Mouse (Mus musculus) liver, embryonic 12.5 days (tissue): Measurements from ENCODE around the gene Gm49321. TPM values are rescaled to one million over a fixed set of nuclear protein-coding genes. Genes with fewer than 3 reads are reported as not detected.
A peak's percentile ranks its signal among the peaks of the same experiment; 100 is the strongest.

ENCODE experiments used
- ATAC-seq: fragments of 200-750 bp; cut with Nextera tagmentation; 2 replicates; pipeline ENCODE4 v1.8.0; 2017; ENCODE audit warnings: moderate number of reproducible peaks, mild to moderate bottlenecking, moderate library complexity
- H3K27ac ChIP-seq: fragments of 300-500 bp; sonication (generic); 2 replicates; pipeline ENCODE4 v1.5.1; 2016; ENCODE audit warnings: mild to moderate bottlenecking
- H3K27me3 ChIP-seq: fragments of 300-500 bp; sonication (generic); replicated peaks from 2 replicates; pipeline ENCODE4 v1.6.1; 2016; ENCODE audit warnings: mild to moderate bottlenecking, moderate library complexity
- H3K36me3 ChIP-seq: fragments of 300-500 bp; sonication (generic); 2 replicates; pipeline ENCODE4 v1.6.1; 2016; ENCODE audit warnings: mild to moderate bottlenecking, moderate library complexity
- H3K4me1 ChIP-seq: fragments of 300-500 bp; sonication (generic); 2 replicates; pipeline ENCODE4 v1.6.1; 2016
- H3K4me2 ChIP-seq: fragments of 300-500 bp; sonication (generic); 2 replicates; pipeline ENCODE4 v1.6.1; 2016; ENCODE audit warnings: mild to moderate bottlenecking, moderate library complexity
- H3K4me3 ChIP-seq: fragments of 300-500 bp; sonication (generic); 2 replicates; pipeline ENCODE4 v1.5.1; 2016; ENCODE audit warnings: mild to moderate bottlenecking, moderate library complexity
- H3K9ac ChIP-seq: fragments of 300-500 bp; sonication (generic); 2 replicates; pipeline ENCODE4 v1.6.1; 2016; ENCODE audit warnings: mild to moderate bottlenecking, moderate library complexity
- H3K9me3 ChIP-seq: fragments of 300-500 bp; sonication (generic); replicated peaks from 2 replicates; pipeline ENCODE4 v1.6.1; 2016; ENCODE audit warnings: mild to moderate bottlenecking, moderate library complexity
- WGBS: fragments of 180-500 bp; shearing (Covaris S2); methylation state at CpG from one replicate; pipeline ENCODE4 v1.1.7; 2016; ENCODE audit not compliant: insufficient replicate concordance; 5-methylcytosine and 5-hydroxymethylcytosine counted together
- polyA plus RNA-seq: library from polyadenylated mRNA; unstranded; fragments of >200 nt; fragmentation: Nextera tagmentation; extraction: Ambion mirVana; gene quantifications from 2 replicates; pipeline ENCODE4 v1.2.1, GENCODE M21; 2016

Gene Gm49321
- polyA plus RNA-seq, 1 experiment from 2014 or later, result 4.6 TPM

DNA sequence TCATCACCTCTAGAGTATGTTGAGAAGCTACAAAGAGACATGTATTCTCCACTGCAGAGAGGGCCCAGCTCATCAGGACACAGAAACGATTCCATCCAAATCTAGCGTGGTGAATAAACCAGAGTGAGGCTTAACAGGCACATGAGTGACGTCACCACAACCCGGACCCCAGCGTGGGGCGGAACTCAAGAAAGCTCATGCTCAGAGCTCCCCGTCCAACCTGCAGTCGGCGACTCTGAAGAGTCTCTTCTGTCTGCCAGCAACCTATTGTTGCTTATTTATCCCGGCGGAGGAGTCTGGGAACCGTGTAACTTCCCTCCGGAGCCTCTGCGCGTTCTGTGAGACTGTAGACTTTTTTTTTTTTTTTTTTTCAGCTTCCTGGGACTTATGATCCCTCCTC is 15.4 kb downstream of the Gm49321 start:
- Histone ChIP-seq H3K27me3 (no peaks in the 10 kb centered on the region), H3K27ac (no peak overlapping the region), H3K9ac (peak overlapping the region; percentile 48), H3K36me3 (0 out of 2 replicates have a peak, but pooled peaks cover under 1% of the 10 kb centered on the region), H3K9me3 (no peaks in the 10 kb centered on the region), H3K4me1 (peaks cover 38% of the 10 kb centered on the region), H3K4me3 (peak overlapping the region; percentile 55), H3K4me2 (peak overlapping the region; percentile 74)
- ATAC-seq, result peak; percentile 38
- 10% methylated on average over 15 of the region's 15 CpGs for WGBS

DNA sequence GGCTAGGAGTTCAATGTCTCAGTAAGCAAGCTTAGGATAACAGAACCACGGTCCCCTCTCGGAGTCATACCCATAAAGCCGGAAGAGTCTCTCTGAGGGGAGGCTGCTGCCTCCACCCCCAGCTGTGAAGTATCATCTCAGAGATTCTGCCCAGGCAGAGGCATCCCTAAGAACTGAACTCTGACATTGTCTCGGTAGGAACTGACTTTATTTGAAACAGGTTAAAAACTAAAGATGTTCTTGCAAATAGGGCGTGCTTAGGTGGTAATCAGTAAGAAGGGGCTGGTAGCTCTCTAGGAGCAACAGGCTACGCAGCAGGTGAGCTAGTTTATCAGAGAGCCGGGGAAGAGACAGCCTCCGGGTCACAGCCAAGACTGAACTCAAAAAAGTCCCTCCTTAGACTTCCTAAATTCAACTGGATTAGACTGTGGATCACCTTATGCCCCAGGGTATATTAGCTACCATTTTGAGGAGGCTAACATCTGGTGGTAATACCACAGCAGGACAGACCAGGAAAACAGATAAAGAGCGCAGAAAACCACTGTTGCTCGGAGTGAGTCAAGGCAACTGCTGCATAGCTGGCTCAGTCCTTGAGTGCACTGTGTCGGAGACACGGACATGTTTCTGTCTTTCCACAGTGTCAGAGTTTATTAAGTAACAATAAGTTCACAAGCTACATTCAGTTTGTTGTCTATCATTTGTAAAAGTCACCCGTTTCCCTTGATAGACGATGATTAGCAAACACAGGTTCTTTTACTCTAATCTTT is 16.1 kb downstream of the Gm49321 start:
- ATAC-seq, result peak; percentile 76
- H3K27ac ChIP-seq, result peak overlapping the region; percentile 22; the same call in 1 of the 2 replicates
- H3K4me2 ChIP-seq, result peak overlapping the region; percentile 74
- H3K9me3 ChIP-seq, result no peaks in the 10 kb centered on the region
- WGBS, result 18% methylated on average over 14 of the region's 14 CpGs
- H3K4me1 ChIP-seq, result peaks cover 36% of the 10 kb centered on the region
- H3K9ac ChIP-seq, result peak overlapping the region; percentile 48
- no peaks in the 10 kb centered on the region for H3K36me3 ChIP-seq
- H3K4me3 ChIP-seq, result peak overlapping the region; percentile 55
- no peaks in the 10 kb centered on the region for H3K27me3 ChIP-seq

DNA sequence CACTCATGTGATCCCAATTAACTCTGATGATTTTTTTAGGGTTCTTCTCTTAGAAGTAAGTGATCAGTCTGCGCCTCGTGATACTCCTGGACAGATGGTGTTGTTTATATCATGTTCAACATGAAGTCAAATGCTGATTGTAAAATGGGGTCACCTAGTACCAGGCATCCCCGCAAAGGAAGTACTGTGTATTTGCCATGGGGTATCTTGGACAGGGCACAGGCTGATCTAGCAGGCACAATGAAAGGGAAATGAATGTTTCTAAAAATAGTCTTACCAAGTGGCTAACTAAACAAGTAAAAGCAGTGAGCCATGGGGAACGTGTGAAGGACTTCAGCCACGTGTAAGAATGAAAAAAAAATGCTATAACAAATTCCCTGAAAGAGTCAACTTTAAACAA is 17.3 kb downstream of the Gm49321 start:
- Histone ChIP-seq H3K9ac (no peak overlapping the region), H3K9me3 (no peaks in the 10 kb centered on the region), H3K36me3 (no peaks in the 10 kb centered on the region), H3K27ac (no peak overlapping the region), H3K4me2 (no peak overlapping the region), H3K27me3 (no peaks in the 10 kb centered on the region), H3K4me3 (no peak overlapping the region), H3K4me1 (peaks cover 24% of the 10 kb centered on the region)
- ATAC-seq, result no peak
- WGBS, result 53% methylated on average over 5 of the region's 5 CpGs

DNA sequence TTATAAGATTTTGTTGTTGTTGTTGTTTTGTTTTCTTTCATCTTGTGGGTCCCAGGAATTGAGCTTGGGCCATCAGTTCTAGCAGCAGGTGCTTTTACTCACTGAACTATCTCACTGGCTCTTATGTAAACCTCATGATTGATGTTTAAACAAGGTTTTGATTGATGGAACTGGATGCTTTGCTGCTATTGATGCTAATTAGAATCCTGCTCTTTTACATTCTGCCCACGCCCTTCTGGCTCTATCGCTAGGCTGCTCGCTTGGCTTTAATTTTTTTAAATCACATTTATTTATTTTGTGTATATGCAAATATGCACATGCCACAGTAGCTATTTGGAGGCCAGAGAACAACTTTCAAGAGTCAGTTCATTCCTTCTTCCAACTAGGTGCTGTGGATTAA is 20.2 kb downstream of the Gm49321 start:
- WGBS, result 81% methylated on average over 3 of the region's 3 CpGs

DNA sequence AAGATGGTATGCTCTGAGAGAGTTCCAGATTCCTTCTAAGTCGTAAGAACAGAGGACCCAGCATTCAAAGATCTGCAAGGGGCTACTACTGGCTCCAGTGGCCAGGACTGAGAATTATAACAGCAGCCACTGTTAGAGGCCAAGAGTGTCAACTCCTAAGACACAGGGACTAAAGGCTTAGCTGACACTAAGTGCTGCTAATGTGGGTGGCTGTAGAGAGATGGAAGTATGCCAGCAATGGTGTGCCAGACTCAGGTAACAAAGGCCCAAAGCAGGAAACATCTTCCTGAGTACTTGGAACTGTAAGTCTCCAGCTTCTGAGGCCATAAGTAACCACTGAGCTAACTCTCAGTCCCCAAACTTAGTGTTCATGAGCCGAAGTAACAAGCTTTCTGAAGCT is 21.4 kb downstream of the Gm49321 start:
- ATAC-seq, result no peak

More for the DNA sequence above, 20.2 kb downstream of the Gm49321 start:
- no peak overlapping the region for H3K9ac ChIP-seq
- H3K4me3 ChIP-seq, result no peak overlapping the region
- H3K27ac ChIP-seq, result no peak overlapping the region
- H3K9me3 ChIP-seq, result no peaks in the 10 kb centered on the region
- H3K4me1 ChIP-seq, result peaks cover 21% of the 10 kb centered on the region
- H3K27me3 ChIP-seq, result no peaks in the 10 kb centered on the region
- no peak for ATAC-seq
- H3K4me2 ChIP-seq, result no peak overlapping the region
- H3K36me3 ChIP-seq, result no peaks in the 10 kb centered on the region

DNA sequence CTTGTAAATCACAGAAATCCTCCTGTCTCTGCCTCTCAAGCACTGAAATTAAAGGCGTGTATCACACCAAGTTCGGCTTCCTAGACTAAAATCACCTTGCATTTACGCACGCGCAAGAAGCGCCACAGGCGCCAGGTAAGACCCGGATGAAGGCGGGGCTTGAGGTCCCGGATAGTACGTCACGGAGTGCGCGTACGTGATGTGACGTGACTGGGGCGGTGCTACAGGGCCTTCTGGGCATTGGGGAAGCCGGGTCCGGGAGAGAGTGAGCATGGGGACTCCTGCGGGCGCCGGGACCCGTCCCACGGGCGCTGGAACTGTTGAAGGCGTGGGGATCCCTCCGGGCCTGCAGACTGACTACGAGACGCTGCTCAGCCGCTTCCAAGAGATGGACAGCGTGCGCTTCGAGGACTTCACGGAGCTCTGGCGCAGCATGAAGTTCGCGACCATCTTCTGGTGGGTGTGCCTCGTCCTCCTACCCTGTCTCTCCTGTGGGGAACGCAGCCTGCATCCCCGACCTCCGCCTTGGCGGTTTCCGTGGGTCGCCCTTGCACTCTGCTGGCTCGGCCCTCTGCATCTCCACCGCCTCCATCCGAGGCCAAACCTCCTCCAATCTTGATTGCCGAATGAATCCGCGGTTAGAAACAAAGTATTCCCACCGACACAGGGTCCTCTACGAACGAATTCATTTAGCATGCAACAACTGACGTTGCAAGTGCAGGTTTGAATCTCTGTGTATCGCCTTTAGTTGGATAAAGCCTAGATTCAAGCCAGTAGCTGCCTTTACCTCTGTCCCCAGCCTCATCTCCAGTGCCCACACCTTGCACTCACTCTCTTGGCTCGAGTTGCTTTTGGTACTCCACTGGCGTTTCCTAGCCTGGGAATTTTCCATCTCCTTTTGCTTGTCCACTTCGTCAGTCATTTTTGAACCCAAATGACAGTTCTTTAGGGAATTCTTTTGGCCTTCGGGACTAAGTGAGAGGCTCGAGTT is 27.1 kb downstream of the Gm49321 start, which contains the start of gene Snapc1:
Snapc1 (plus strand) TSS at position 191 of the 991 bp plus-strand sequence.
- H3K4me2 ChIP-seq, result peak within 1 kb of the TSS; percentile 91
- H3K27ac ChIP-seq, result peak within 1 kb of the TSS; percentile 69; the same call in 1 of the 2 replicates
- ATAC-seq, result peak; percentile 100
- H3K36me3 ChIP-seq, result peaks cover 21% of the 10 kb centered on the region
- H3K4me1 ChIP-seq, result peaks cover 17% of the 10 kb centered on the region
- H3K27me3 ChIP-seq, result no peaks in the 10 kb centered on the region
- H3K9ac ChIP-seq, result peak within 1 kb of the TSS; percentile 81
- 1% methylated on average over 60 of the region's 60 CpGs for WGBS
- H3K9me3 ChIP-seq, result no peaks in the 10 kb centered on the region
- H3K4me3 ChIP-seq, result peak within 1 kb of the TSS; percentile 84

More for the DNA sequence above, 21.4 kb downstream of the Gm49321 start:
- H3K9ac ChIP-seq, result no peak overlapping the region
- H3K4me3 ChIP-seq, result no peak overlapping the region
- H3K36me3 ChIP-seq, result no peaks in the 10 kb centered on the region
- no peak overlapping the region for H3K4me2 ChIP-seq
- H3K9me3 ChIP-seq, result no peaks in the 10 kb centered on the region
- no peaks in the 10 kb centered on the region for H3K27me3 ChIP-seq
- peaks cover 15% of the 10 kb centered on the region for H3K4me1 ChIP-seq
- WGBS, result 64% methylated on average over 2 of the region's 2 CpGs
- no peak overlapping the region for H3K27ac ChIP-seq

DNA sequence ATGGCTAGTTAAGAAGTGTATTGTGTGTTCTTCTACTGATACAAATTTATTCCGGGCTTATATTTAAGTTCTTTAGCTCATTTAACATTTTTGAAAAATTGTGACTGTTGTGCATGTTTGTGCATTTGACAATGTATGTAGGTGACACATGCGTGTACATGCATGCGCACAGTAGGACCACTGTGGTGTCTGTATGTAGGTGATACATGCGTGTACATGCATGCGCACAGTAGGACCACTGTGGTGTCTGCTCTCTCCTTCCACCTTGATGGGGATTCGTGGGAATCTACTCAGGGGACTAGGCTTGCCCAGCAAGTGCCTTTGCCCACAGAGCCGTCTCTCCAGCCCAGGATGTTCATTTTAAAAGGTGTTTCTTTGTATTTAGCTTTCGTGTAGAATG is 31.7 kb downstream of the Gm49321 start:
- no peak overlapping the region for H3K9ac ChIP-seq
- ATAC-seq, result no peak
- peaks cover 57% of the 10 kb centered on the region for H3K36me3 ChIP-seq
- H3K9me3 ChIP-seq, result 0 out of 2 replicates have a peak, but pooled peaks cover 4% of the 10 kb centered on the region
- no peak overlapping the region for H3K27ac ChIP-seq
- no peak overlapping the region for H3K4me2 ChIP-seq
- 89% methylated on average over 8 of the region's 8 CpGs for WGBS
- H3K4me3 ChIP-seq, result no peak overlapping the region
- no peaks in the 10 kb centered on the region for H3K27me3 ChIP-seq
- peaks cover 13% of the 10 kb centered on the region for H3K4me1 ChIP-seq

DNA sequence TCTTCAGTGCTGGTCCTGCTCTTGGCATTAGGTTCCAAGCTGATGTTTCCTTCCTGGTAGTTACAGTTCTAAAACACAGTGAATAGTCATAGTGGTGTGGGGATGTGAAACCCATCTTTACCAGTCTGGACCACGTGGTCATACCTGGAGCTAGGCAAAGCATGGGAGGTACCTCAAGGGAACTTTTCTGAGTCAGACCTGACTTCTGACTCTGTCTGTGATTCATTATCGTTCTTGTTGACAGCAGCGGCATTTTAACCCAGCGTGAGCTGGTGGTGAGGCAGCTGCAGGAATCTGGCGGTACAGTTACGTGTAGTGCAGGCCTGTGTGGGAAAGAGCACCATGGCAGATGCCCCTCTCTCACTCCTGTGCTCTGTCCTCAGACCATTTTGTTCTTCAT is 37.1 kb downstream of the Gm49321 start:
- H3K36me3 ChIP-seq, result peaks cover 75% of the 10 kb centered on the region
- no peak overlapping the region for H3K4me2 ChIP-seq
- ATAC-seq, result no peak
- H3K27me3 ChIP-seq, result no peaks in the 10 kb centered on the region
- no peak overlapping the region for H3K9ac ChIP-seq
- no peaks in the 10 kb centered on the region for H3K4me1 ChIP-seq
- H3K4me3 ChIP-seq, result no peak overlapping the region
- H3K27ac ChIP-seq, result no peak overlapping the region
- H3K9me3 ChIP-seq, result 0 out of 2 replicates have a peak, but pooled peaks cover 4% of the 10 kb centered on the region
- WGBS, result 85% methylated on average over 6 of the region's 6 CpGs

DNA sequence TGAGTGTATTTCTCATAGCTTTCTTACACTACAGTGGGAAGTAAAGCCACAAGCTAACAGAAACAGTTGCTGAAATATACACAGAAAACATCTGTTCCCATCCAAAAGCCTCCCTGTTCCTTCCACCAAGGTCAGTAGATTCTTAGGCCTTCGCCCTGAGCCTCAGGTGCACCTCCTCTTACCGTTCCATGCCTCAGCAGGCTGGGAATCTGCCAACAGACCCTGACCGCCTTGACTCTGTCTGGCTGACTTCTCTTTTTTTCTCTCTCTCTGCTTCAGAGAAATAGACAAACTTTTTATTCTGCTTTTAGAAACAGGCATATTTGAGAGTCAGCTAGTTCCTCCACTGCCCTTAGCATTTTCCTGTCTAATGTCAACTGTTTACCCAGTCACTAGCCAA is 40.7 kb downstream of the Gm49321 start:
- no peaks in the 10 kb centered on the region for H3K27me3 ChIP-seq
- H3K9me3 ChIP-seq, result no peaks in the 10 kb centered on the region
- H3K27ac ChIP-seq, result no peak overlapping the region
- no peak overlapping the region for H3K4me3 ChIP-seq
- no peak overlapping the region for H3K9ac ChIP-seq
- 76% methylated on average over 3 of the region's 3 CpGs for WGBS
- H3K4me1 ChIP-seq, result no peaks in the 10 kb centered on the region
- H3K36me3 ChIP-seq, result peaks cover 67% of the 10 kb centered on the region
- no peak overlapping the region for H3K4me2 ChIP-seq
- no peak for ATAC-seq

DNA sequence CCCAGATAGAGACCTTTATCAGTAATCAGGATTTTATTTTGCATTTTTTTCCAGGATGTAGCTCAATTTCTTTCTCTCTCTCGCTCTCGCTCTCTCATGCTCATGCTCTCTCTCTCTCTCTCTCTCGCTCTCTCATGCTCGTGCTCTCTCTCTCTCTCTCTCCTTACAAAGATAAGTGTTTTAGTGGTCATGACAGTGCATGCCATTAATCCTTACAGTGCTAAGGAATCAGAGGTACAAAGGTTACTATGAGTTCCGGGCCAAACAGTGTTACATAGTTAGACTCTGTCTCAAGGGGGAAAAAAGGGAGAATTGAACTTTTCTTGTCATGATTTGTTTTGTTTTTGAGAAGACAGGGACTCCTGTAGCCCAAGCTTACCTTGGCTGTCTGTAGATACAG is 42.2 kb downstream of the Gm49321 start:
- Histone ChIP-seq H3K9ac (no peak overlapping the region), H3K27me3 (no peaks in the 10 kb centered on the region), H3K4me1 (no peaks in the 10 kb centered on the region), H3K9me3 (no peaks in the 10 kb centered on the region), H3K36me3 (peaks cover 69% of the 10 kb centered on the region), H3K4me2 (no peak overlapping the region), H3K27ac (no peak overlapping the region), H3K4me3 (no peak overlapping the region)
- 77% methylated on average over 5 of the region's 5 CpGs for WGBS
- ATAC-seq, result no peak

DNA sequence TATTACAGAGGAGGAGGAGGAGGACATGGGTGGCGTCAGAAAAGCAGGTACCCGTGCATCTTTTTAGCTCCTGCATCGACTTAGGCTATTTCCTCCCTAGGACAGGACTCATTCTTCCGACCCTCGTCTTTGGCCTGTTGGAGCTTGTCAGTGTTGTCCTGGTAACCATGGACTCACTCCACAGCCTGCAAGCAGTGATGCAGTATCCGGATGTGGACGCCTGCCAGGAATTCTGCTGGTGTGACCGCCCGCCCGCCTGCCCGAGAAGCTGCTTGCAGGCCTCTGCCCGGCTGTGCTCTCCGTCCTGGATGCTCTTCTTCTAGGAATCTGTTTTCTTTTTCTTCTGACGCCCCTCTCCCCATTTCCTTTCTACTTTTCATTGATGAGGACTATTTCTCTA is 45.1 kb downstream of the Gm49321 start:
- Histone ChIP-seq H3K9me3 (no peaks in the 10 kb centered on the region), H3K9ac (no peak overlapping the region), H3K27me3 (no peaks in the 10 kb centered on the region), H3K27ac (no peak overlapping the region), H3K4me2 (no peak overlapping the region), H3K4me1 (no peaks in the 10 kb centered on the region), H3K36me3 (peaks cover 68% of the 10 kb centered on the region), H3K4me3 (no peak overlapping the region)
- ATAC-seq, result no peak
- WGBS, result 84% methylated on average over 14 of the region's 14 CpGs

DNA sequence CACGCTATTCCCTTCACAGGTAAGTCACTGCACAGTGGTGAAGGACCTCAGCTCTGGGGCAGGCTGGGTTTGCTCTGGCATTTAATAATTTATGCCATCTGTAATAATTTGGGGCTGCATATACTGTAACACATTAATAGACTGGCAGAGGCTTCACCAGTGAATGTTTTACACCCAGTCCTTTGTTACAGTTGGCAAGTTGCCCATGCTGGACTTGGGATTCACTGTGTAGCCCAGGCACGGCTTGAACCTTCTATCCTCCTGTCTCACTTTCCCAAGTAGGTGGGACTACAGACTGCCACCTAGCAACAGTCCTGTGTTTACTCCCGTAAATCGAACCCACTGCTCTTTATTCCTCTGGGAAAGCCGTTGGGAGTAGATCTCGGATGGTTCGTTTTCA is 48.8 kb downstream of the Gm49321 start:
- no peak for ATAC-seq
- no peaks in the 10 kb centered on the region for H3K4me1 ChIP-seq
- 87% methylated on average over 7 of the region's 7 CpGs for WGBS
- no peak overlapping the region for H3K9ac ChIP-seq
- no peaks in the 10 kb centered on the region for H3K27me3 ChIP-seq
- no peak overlapping the region for H3K4me2 ChIP-seq
- peaks cover 38% of the 10 kb centered on the region for H3K36me3 ChIP-seq
- H3K27ac ChIP-seq, result no peak overlapping the region
- no peaks in the 10 kb centered on the region for H3K9me3 ChIP-seq
- no peak overlapping the region for H3K4me3 ChIP-seq
